Mouse (Mus musculus) olfactory bulb, adult 2 months (tissue): ENCODE results near the gene Tfam. TPM values are rescaled to one million over a fixed set of nuclear protein-coding genes. Genes with fewer than 3 reads are reported as not detected.
A peak's percentile ranks its signal among the peaks of the same experiment; 100 is the strongest.

Experiments
- H3K27ac ChIP-seq: fragments of 200-500 bp; 2 replicates; pipeline ENCODE4 v1.5.1; 2012; ENCODE audit warnings: low read depth, low read length; ENCODE audit not compliant: insufficient read depth
- H3K4me1 ChIP-seq: fragments of 200-500 bp; 2 replicates; pipeline ENCODE4 v1.6.1; 2012; ENCODE audit warnings: low read length; ENCODE audit not compliant: control insufficient read depth, insufficient read depth
- H3K4me3 ChIP-seq: fragments of 200-500 bp; 2 replicates; pipeline ENCODE4 v1.5.1; 2012; ENCODE audit warnings: mild to moderate bottlenecking, low read depth, low read length, moderate library complexity; ENCODE audit not compliant: insufficient read depth
- CTCF ChIP-seq: fragments of 200-500 bp; IDR thresholded peaks from 2 replicates; pipeline ENCODE4 v1.5.1; 2012; ENCODE audit warnings: low read depth, mild to moderate bottlenecking, low read length, moderate library complexity; ENCODE audit not compliant: insufficient read depth
- POLR2A ChIP-seq: fragments of 200-500 bp; IDR thresholded peaks from 2 replicates; pipeline ENCODE4 v1.6.1; 2012; ENCODE audit warnings: mild to moderate bottlenecking, low read depth, low read length, moderate library complexity; ENCODE audit not compliant: insufficient read depth
- WGBS: fragments of 180-500 bp; shearing (Covaris S2); methylation state at CpG from one replicate; pipeline ENCODE4 v1.1.7; 2018; 5-methylcytosine and 5-hydroxymethylcytosine counted together
- polyA plus RNA-seq: library from polyadenylated mRNA; stranded (reverse); fragments of >200 nt; gene quantifications from 2 replicates; pipeline ENCODE4 v1.2.4, GENCODE M21; 2012; ENCODE audit warnings: low replicate concordance; ENCODE audit not compliant: missing spikeins, insufficient read depth, insufficient read length

Tfam gene
- polyA plus RNA-seq, 1 experiment = not detected

DNA sequence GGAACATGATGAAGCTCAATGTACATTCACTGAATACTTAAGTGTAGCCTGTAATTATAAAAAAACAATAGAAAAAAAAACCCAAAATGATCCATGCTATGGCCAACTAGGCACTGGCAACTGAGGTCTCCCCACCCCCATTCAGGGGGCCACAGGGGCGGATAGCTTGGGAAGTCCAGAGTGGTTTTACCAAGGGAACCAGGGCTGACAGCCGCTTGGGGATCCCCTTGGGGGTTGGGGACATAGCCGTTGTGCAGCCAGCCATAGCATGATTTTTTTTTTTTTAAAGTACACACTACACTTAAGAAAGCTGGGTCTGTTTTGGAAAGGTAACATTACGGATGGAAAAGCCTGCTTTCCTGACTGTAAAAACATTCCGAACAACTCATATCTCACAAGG, 20.9 kb upstream of the Tfam start:
- WGBS = 86% methylated on average over 5 of the region's 5 CpGs
- no peak for TF ChIP-seq POLR2A
- no peak overlapping the region for H3K4me3 ChIP-seq
- H3K4me1 ChIP-seq = 0 out of 2 replicates have a peak, but pooled peaks cover 3% of the 10 kb centered on the region
- H3K27ac ChIP-seq = no peak overlapping the region

DNA sequence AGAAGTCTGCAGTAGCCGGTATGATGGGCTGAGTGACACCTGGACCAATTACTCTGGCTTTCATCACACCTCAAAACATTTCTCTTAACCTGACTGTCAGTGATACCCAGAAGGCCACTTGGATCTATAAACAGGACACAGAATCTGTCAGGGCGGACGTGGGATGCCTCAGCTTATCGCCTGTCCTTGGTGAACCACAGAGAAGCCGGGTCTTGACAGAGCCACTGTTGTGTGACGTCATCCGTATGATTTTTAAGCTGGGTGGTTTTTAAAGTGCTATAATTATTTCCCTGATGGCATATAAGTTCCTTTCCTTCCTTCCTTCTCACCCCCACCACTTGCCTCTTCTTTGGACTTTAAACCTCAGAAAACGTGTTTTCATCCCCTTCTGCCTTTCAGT, 20.4 kb upstream of the Tfam start:
- Histone ChIP-seq H3K27ac (no peak overlapping the region), H3K4me1 (0 out of 2 replicates have a peak, but pooled peaks cover 3% of the 10 kb centered on the region), H3K4me3 (no peak overlapping the region)
- WGBS = 74% methylated on average over 8 of the region's 8 CpGs
- TF ChIP-seq CTCF (no peak), POLR2A (no peak)

DNA sequence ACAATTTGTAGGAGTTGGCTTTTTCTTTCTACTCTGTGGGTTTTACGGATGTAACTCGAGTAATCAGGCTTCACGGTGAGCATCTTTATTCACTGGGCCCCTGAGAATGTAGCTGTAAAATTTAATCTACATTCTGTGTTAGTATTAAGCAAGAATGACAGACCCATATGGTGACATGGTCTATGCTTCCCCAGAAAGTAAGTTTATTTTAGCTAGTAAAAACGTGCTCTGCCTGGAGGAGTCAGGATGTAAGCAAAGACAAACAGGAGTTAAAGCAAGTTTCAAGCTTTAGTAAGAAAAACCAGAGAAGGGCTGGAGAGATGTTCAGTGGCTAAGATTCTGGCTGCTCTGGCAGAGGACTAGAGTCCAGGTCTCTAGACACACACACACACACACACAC, 15.1 kb upstream of the Tfam start:
- H3K4me1 ChIP-seq = peaks cover 5% of the 10 kb centered on the region
- H3K27ac ChIP-seq = no peak overlapping the region
- H3K4me3 ChIP-seq = no peak overlapping the region
- TF ChIP-seq POLR2A (no peak), CTCF (no peak)
- WGBS = 83% methylated on average over 4 of the region's 4 CpGs

DNA sequence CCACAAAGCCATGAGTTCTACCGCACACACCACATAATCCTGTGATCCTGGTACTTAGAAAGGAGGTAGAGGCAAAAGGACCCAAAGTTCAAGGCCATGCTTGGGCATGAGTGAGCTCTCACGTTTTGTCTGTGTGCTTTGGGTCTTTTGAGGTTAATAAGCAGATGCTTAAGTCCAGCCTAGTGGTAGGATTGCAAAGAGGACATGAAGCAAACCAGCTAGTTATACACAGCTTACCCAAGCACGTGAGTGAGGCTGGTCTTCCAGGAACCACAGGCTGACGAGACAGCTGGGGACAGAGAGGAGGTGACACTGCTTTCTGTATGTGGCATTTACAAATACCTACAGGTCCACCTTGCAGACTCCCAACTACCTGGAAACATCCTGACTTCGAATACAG, 14.3 kb upstream of the Tfam start:
- TF ChIP-seq POLR2A (no peak), CTCF (no peak)
- no peak overlapping the region for H3K27ac ChIP-seq
- no peak overlapping the region for H3K4me3 ChIP-seq
- WGBS = 90% methylated on average over 5 of the region's 5 CpGs
- peaks cover 5% of the 10 kb centered on the region for H3K4me1 ChIP-seq

DNA sequence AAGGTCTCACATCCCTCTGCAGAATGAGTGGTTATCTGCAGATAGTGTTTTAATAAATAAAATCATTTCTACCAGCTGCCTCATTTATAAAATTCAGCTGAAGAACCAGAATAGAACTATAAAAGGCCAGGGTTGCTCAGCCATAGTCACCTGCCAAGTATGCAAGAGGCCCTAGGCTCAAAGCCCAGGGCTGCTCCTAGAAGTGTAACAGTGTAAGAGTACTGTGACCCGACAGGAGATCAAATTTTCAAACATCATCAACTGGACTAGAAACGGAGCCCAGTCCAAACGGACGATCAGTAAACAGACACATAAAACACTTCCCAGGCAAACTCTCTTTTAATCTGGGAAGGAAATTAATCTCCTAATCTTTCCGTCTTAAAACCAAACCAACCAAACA, 13.8 kb upstream of the Tfam start:
- WGBS = 84% methylated on average over 5 of the region's 5 CpGs
- H3K4me3 ChIP-seq = no peak overlapping the region
- H3K27ac ChIP-seq = no peak overlapping the region
- peaks cover 5% of the 10 kb centered on the region for H3K4me1 ChIP-seq
- TF ChIP-seq CTCF = no peak

DNA sequence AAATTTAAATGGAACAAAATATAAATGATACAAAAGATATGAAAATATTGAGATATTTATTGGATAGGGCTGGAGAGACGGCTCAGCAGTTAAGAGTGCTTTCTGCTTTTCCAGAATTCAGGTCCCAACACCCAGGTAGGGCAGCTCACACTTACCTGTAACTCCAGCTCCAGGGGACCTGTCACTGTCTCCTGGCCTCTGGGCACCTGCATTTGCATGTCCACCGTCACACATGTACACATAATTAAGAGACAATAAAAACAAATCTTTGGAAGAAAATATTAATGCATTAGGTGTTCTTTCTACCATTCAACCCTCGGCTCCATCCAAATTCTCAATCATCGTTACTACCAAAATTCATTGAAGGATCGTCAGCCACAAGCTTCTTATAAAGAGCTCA, 13.2 kb upstream of the Tfam start:
- WGBS = 92% methylated on average over 5 of the region's 5 CpGs
- H3K27ac ChIP-seq = no peak overlapping the region

DNA sequence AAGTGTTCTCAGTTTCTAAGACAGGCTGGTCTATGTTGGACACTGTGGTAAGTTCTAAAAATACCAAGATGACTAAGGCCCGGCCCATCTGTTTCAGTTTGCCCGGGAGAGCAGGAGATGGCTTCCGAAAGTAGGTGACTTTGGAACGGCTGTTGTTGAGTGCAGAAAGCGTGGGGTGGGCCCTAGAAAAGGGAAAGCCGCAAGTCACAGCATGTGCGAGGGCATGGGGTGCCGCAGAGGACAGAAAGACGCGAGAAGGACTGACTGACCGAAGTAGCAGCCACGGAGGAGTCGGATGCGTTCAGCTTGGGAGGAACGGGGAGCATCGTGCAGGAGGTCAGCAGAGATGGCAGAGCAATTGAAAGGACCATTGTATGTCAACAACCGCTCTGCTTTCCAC, 12.4 kb upstream of the Tfam start:
- Histone ChIP-seq H3K4me3 (0 out of 2 replicates have a peak overlapping the region, but pooled peaks have one; percentile 8), H3K27ac (peak overlapping the region; percentile 22; the same call in 1 of the 2 replicates), H3K4me1 (peaks cover 5% of the 10 kb centered on the region)
- WGBS = 62% methylated on average over 17 of the region's 17 CpGs
- TF ChIP-seq POLR2A (no peak), CTCF (no peak)

More for the DNA sequence above, 13.2 kb upstream of the Tfam start:
- no peak overlapping the region for H3K4me3 ChIP-seq
- peaks cover 5% of the 10 kb centered on the region for H3K4me1 ChIP-seq
- TF ChIP-seq CTCF (no peak), POLR2A (no peak)

DNA sequence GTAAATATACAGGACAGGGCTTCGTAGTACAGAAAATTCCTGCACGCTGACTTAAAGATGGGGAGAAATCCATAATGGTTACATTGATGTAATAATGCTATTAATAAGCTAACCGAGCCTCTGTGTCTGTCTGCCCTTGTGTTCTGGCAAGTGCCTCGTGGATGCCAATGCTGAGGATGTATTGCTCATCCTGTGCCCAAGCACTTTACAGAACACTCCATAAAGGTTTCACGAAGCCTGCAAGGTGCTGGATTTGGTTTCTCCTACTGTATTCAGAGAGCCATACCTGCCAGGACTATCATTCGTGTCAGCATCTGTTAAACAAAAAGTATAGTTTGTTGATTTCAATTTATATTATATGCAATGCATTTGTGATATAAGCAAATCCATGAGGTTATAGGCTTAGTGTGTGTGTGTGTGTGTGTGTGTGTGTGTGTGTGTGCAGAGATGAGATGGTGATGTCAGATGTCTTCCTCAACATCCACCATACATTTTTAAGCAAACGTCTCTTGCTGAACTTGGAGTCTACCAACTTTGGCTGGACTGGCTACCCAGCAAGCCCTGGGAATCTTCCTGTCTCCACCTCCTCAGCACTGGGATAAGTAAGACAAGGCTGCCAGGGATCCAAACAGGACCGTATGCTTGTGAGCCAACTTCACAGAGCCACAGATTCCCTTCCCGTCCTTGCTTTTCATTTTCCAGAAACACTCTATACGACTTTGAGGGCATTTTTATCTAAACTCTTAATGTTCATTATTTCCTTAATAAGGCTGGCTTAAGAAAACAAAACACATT, 11.2 kb upstream of the Tfam start:
- TF ChIP-seq POLR2A (no peak), CTCF (no peak)
- H3K4me3 ChIP-seq = no peak overlapping the region
- H3K4me1 ChIP-seq = peaks cover 5% of the 10 kb centered on the region
- no peak overlapping the region for H3K27ac ChIP-seq
- 66% methylated on average over 10 of the region's 10 CpGs for WGBS

DNA sequence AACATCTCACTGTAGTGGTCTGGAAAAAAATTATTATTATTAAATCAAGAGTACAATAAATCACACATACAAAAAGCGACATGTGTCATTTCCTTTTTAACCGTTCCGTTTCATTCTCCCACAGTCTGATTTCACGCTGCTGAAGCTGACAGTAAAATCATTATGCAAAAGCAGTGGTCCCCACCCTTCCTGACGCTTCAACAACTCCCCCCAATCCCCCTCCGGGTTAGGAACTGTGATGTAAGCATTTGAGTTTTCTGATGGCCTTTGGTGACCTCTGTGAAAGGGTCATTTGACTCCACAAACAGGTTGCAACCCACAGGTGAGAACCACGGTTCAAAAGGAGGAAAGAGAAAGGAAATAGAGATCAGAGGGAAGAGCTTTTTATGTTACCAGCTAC, 8.9 kb upstream of the Tfam start:
- 73% methylated on average over 7 of the region's 7 CpGs for WGBS
- H3K4me3 ChIP-seq = no peak overlapping the region
- no peak overlapping the region for H3K27ac ChIP-seq
- peaks cover 5% of the 10 kb centered on the region for H3K4me1 ChIP-seq
- TF ChIP-seq CTCF = no peak
- no peak for TF ChIP-seq POLR2A
